Mouse (Mus musculus) NIH3T3 (cell line): ENCODE measurements around the gene Mybbp1a.
"Not testable (repeated sequence)": the region's sequence is repeated elsewhere in the genome, so short reads cannot be mapped to it uniquely, and the experiment has no call there.

ENCODE experiments used
- DNase-seq: peaks from one replicate; pipeline ENCODE4 v3.0.0-alpha.2; 2012; ENCODE audit warnings: low read depth

Gene Mybbp1a

DNA sequence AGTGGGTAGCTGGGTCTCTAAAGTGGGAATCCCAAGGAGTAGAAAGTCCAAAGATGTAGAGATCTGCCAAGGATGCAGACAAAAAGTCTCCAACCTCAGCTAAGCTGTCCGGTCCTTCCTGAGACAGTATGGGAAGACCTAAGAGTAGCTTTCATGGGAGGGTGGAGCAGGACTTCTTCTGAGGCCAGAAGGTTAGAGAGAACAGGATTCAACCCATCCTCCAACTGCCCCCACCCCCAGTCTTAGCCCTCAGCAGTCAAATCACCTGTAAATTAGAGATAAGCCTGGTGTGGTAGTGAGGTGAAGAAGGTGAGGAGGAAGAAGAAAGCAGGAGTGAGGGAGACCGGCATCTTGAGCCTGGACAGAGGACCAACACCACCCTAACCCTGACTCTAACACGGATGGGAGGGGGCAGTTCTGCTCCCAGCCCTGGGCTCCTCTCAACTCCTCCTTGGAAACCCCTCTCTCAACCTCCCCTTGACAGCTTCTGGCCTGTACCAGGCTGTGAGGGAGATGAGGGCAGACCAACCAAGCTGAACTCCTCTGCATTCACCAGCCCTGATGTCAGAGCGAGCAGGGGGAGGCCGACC is 27.5 kb upstream of the Mybbp1a start:
- no peak for DNase-seq

DNA sequence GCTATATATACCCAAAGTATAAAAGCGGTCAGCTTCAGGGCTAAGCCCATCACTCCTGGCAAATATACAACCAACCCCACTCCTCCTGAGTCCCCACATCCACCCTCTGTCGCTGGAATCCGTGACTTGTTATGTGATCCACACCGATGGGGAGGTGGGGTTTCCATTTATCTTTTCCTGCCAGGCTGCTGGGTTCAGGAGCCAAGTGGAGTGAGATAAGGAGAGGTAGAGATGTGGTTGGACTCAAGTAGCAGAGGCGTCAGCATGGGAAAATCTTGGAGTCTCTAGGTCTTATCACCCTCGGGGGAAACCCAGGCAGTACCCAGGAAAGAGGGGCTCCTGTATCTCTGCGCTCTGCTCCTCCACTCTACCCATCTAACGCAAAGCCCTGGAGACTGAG is 26.0 kb upstream of the Mybbp1a start:
- no peak for DNase-seq

DNA sequence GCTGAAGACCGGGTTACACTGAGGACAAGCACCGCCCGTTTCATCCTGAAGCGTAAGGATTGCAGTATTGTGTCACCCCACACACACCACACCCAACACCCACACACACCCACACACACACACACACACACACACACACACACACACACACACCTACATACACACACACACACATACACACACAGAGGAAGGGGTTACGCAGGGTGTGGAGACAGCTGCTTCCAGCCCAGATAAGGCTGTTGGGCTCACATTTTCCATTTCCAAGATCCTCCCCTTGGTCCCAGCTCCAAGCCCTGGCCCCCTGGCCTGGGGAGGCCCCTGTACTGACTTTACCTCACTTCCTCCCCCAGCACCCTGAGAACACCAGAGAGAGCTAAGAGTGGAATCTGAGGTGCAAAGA is 24.5 kb upstream of the Mybbp1a start:
- no peak for DNase-seq

DNA sequence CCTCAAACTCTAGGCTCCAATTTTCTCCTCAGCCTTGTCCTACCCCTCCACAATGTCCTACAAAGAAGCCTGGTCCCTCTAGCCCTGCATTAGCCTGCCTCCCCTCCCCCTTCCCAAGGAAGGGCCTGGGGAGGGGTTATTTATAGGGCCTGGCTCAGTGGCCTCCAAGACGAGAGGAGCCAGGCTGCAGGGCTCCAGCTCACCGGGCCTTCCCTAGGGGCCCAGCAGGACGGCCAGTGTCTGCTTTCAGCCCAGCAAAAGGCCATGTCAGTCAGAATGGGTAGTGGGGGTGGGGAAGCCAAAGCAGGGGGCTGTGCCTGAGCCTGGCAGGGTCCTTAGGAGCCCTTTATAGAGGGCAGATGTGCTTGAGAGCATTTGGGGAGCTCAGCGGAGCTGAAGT is 23.8 kb upstream of the Mybbp1a start:
- DNase-seq = no peak

- DNase-seq = no peak
Measured at GRCm38 (mm10) chr11:72418227-72418626, 22.9 kb upstream of the Mybbp1a start.

- no peak for DNase-seq
Measured at GRCm38 (mm10) chr11:72419006-72419405, 22.1 kb upstream of the Mybbp1a start.

- no peak for DNase-seq
Measured at GRCm38 (mm10) chr11:72420460-72421122, 20.6 kb upstream of the Mybbp1a start.

DNA sequence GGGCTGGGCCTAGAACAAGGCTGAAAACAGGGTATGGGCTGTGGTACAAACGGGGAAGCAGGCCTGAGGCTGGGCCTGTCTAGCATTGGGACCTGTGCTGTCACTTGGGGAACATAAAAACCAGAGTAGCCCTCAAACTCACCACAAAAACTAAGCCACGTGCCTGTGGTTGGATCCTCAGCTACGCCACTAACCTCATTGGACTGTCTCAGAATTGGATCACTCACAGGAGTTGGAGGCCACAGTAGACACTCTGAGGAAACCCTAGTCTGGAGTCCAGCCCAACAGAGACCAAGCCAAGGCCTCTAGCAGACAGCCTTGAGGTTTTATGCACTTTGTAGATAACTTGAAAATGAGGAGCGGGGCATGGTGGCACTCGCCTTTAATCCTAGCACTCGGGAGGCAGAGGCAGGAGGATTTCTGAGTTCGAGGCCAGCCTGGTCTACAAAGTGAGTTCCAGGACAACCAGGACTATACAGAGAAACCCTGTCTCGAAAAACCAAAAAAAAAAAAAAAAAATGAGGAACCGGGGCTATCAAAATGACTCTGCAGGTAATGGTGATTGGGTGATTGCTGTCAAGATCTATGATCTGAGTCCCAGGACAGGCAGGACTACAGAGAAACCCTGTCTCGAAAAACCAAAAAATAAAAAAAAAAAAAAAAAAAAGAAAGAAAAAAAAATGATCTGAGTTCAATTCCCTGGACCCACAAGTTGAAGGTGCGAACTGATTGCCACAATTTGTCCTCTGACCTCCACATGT is 19.5 kb upstream of the Mybbp1a start:
- DNase-seq = no peak

- peak; percentile 34 for DNase-seq
Measured at GRCm38 (mm10) chr11:72423686-72424085, 17.5 kb upstream of the Mybbp1a start.

- DNase-seq = no peak
Measured at GRCm38 (mm10) chr11:72425201-72425600, 16.0 kb upstream of the Mybbp1a start.

- DNase-seq = no peak
Measured at GRCm38 (mm10) chr11:72426884-72427283, 14.3 kb upstream of the Mybbp1a start.

DNA sequence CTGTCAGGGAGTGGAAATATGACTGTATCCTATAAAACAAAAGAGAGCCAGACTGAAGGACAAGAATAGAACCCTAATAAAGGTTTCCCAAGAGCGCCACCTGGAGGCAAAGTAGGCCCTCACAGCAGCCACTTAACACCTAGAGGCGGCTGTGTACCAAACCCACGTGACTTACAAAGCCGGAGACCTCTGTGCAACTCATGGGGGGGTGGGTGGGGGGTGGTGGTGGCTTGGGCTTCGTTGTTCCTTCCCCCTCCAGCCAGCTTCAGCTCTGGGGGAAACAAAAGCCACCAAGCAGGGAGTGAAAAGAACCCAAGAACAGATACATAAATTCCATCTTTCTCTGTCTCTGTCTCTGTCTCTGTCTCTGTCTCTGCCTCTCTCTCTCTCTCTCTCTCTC is 12.5 kb upstream of the Mybbp1a start:
- DNase-seq = peak; percentile 61

GRCm38 (mm10) chr11:72429288-72429690 is 11.9 kb upstream of the Mybbp1a start:
- DNase-seq = peak; percentile 83

GRCm38 (mm10) chr11:72430311-72431068 is 10.7 kb upstream of the Mybbp1a start:
- not testable (repeated sequence) for DNase-seq

DNA sequence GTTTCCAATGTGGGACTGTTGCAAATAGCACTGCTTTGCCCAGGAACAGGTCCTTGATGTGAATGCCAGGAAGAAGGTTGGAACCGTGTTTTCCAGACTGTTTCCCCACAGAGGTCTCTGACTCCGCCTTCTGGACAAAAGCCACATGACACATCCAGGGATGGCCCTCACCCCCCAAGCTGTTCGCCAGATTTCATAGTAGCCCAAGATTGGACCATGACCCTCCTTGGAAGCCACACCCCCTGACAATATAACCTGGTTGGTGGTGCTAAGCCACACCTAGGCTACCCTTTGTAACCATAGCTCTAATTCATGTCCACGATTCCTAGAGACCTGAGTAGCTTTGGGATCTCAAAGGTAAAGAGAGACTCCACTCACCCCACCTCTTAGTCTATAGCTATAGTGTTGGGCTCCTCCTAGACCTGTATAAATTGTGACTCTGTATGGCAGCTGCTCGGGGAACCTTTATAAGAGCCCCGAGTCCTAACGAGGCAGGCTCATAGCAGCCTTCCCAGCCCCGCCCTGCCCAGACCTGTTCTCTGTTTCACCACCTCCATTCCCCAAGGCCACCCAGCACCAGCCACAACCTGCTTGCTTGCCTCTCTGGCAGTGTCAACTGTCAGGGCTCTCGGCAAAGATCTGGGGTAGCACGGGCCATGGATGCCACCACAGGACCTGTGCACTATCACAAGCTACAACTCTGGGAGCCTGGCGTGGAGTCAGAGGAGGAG is 6.0 kb upstream of the Mybbp1a start, which contains the start of gene Ggt6:
TSS of gene Ggt6 (plus strand) at position 564 of the 731 bp plus-strand sequence.
- peak; percentile 54 for DNase-seq

DNA sequence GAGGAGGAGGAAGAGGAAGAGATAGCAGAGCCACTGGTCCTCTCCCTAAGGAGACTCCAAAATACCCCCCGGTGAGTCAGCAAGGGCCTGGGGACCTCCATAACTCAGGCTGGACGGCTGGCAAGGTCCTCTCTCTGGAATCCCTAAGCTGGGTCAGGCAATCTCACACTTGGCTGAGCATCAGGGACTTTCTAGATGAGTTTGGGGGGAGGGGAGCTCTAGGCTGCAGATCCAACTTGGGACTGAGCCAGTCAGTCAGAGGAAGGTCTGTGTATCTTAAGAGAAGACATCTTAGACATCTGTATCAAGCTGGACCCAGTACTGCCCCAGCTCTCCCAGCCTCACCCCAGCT is 5.5 kb upstream of the Mybbp1a start:
- peak; percentile 69 for DNase-seq

- DNase-seq = peak; percentile 53
Measured at GRCm38 (mm10) chr11:72436271-72436670, 4.9 kb upstream of the Mybbp1a start.

- DNase-seq = no peak
Measured at GRCm38 (mm10) chr11:72436756-72437650, 4.2 kb upstream of the Mybbp1a start.

GRCm38 (mm10) chr11:72438411-72438810 is 2.7 kb upstream of the Mybbp1a start:
- no peak for DNase-seq

DNA sequence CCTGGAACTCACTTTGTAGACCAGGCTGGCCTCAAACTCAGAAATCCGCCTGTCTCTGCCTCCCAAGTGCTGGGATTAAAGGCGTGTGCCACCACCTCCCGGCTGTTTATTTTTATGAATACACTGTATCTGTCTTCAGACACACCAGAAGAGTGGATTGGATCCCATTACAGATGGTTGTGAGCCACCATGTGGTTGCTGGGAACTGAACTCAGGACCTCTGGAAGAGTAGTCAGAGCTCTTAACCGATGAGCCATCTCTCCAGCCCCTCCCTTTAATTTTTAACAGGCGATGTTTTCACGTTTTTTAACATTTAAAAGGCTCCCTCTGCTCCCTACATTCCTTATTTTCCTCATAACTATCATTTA is 574 bp upstream of the Mybbp1a start:
- DNase-seq = not testable (repeated sequence)
